Mouse (Mus musculus): Measurements from ENCODE around the gene Ffar3.

The Ffar3 gene

GRCm38 (mm10) chr7:30856078-30856477, at the start of gene Ffar3:
TSS of gene Ffar3 (minus strand) at chr7:30856178.
- CTCF ChIA-PET = no interaction called here

GRCm38 (mm10) chr7:30904042-30904441, 48.1 kb upstream of the Ffar3 start:
- CTCF ChIA-PET = interaction anchor here (0.6 to 1.9 kb wide), 3 partner anchors 11 to 134 kb away, joined by 3 to 7 read pairs (median 3); no protein-coding TSS in a partner anchor

- CTCF ChIA-PET = no interaction called here
Observed at GRCm38 (mm10) chr7:30895217-30895616, 39.2 kb upstream of the Ffar3 start.

GRCm38 (mm10) chr7:30892515-30892914, 36.5 kb upstream of the Ffar3 start:
- CTCF ChIA-PET = interaction anchor here (0.7 to 1.4 kb wide), 2 partner anchors 10 to 11 kb away, joined by 3 to 7 read pairs; no protein-coding TSS in a partner anchor

- CTCF ChIA-PET = no interaction called here
Observed at GRCm38 (mm10) chr7:30891746-30892145, 35.8 kb upstream of the Ffar3 start.

GRCm38 (mm10) chr7:30890681-30891080, 34.7 kb upstream of the Ffar3 start:
- CTCF ChIA-PET = no interaction called here

GRCm38 (mm10) chr7:30888786-30889185, 32.8 kb upstream of the Ffar3 start:
- CTCF ChIA-PET = interaction anchor here (0.8 kb wide), 1 partner anchor 12 kb away, joined by 4 read pairs; no protein-coding TSS in a partner anchor

- CTCF ChIA-PET = interaction anchor here (0.6 to 0.9 kb wide), 3 partner anchors 67 to 208 kb away, joined by 4 to 6 read pairs (median 6); no protein-coding TSS in a partner anchor
Observed at GRCm38 (mm10) chr7:30887568-30888188, 31.7 kb upstream of the Ffar3 start.

GRCm38 (mm10) chr7:30886852-30887251, 30.9 kb upstream of the Ffar3 start:
- CTCF ChIA-PET = interaction anchor here (0.7 to 0.9 kb wide), 3 partner anchors 15 to 82 kb away, joined by 4 to 6 read pairs (median 5); no protein-coding TSS in a partner anchor

- CTCF ChIA-PET = interaction anchor here (0.6 to 0.7 kb wide), 2 partner anchors 21 to 113 kb away, joined by 3 to 12 read pairs; no protein-coding TSS in a partner anchor
Observed at GRCm38 (mm10) chr7:30884047-30884446, 28.1 kb upstream of the Ffar3 start.

- CTCF ChIA-PET = interaction anchor here (0.9 to 1.0 kb wide), 2 partner anchors 8 to 22 kb away, joined by 3 read pairs; no protein-coding TSS in a partner anchor
Observed at GRCm38 (mm10) chr7:30881367-30881766, 25.4 kb upstream of the Ffar3 start.

GRCm38 (mm10) chr7:30880176-30880575, 24.2 kb upstream of the Ffar3 start, which contains the start of gene Cd22:
TSS of gene Cd22 (minus strand) at chr7:30880342.
- CTCF ChIA-PET = interaction anchor here (0.6 kb wide), 1 partner anchor 18 kb away, joined by 10 read pairs; no protein-coding TSS in a partner anchor

- CTCF ChIA-PET = interaction anchor here (0.9 kb wide), 1 partner anchor 25 kb away, joined by 3 read pairs; no protein-coding TSS in a partner anchor
Observed at GRCm38 (mm10) chr7:30878950-30879349, 23.0 kb upstream of the Ffar3 start.

- CTCF ChIA-PET = interaction anchor here (0.8 to 2.0 kb wide), 3 partner anchors 9 to 101 kb away, joined by 3 to 9 read pairs (median 3); partner anchors contain the start of gene Fam187b
Observed at GRCm38 (mm10) chr7:30873083-30873482, 17.1 kb upstream of the Ffar3 start.

GRCm38 (mm10) chr7:30863386-30863785, 7.4 kb upstream of the Ffar3 start:
- CTCF ChIA-PET = no interaction called here

- CTCF ChIA-PET = interaction anchor here (0.7 kb wide), 2 partner anchors 14 to 54 kb away, joined by 4 read pairs; no protein-coding TSS in a partner anchor
Observed at GRCm38 (mm10) chr7:30861464-30861863, 5.5 kb upstream of the Ffar3 start, which contains the start of gene Ffar1. TSS of gene Ffar1 (minus strand) at chr7:30861564.

- CTCF ChIA-PET = interaction anchor here (0.6 to 2.2 kb wide), 12 partner anchors 9 to 198 kb away, joined by 3 to 13 read pairs (median 6); no protein-coding TSS in a partner anchor
Observed at GRCm38 (mm10) chr7:30859635-30860402, 3.8 kb upstream of the Ffar3 start.

- CTCF ChIA-PET = interaction anchor here (0.5 to 2.2 kb wide), 8 partner anchors 8 to 92 kb away, joined by 3 to 20 read pairs (median 8); no protein-coding TSS in a partner anchor
Observed at GRCm38 (mm10) chr7:30859290-30859634, 3.3 kb upstream of the Ffar3 start.

- CTCF ChIA-PET = no interaction called here
Observed at GRCm38 (mm10) chr7:30857746-30858145, 1.8 kb upstream of the Ffar3 start.

GRCm38 (mm10) chr7:30851421-30851820, 4.6 kb downstream of the Ffar3 start:
- CTCF ChIA-PET = interaction anchor here (1.0 kb wide), 1 partner anchor 8 kb away, joined by 8 read pairs; no protein-coding TSS in a partner anchor

- CTCF ChIA-PET = no interaction called here
Observed at GRCm38 (mm10) chr7:30847934-30848333, 8.0 kb downstream of the Ffar3 start.

- CTCF ChIA-PET = no interaction called here
Observed at GRCm38 (mm10) chr7:30847386-30847785, 8.6 kb downstream of the Ffar3 start.

Data from spleen, embryonic (tissue).